Mouse (Mus musculus) heart, adult 9 months (tissue): ENCODE data around the gene Tbc1d1.
"Not testable (repeated sequence)": the region's sequence is repeated elsewhere in the genome, so short reads cannot be mapped to it uniquely, and the experiment has no call there.

ENCODE experiments used
- DNase-seq, 2 experiments: peaks; one replicate each; pipeline ENCODE4 v3.0.0; 2022; ENCODE audit warnings: low spot score in 2 of 2

Tbc1d1 gene

DNA sequence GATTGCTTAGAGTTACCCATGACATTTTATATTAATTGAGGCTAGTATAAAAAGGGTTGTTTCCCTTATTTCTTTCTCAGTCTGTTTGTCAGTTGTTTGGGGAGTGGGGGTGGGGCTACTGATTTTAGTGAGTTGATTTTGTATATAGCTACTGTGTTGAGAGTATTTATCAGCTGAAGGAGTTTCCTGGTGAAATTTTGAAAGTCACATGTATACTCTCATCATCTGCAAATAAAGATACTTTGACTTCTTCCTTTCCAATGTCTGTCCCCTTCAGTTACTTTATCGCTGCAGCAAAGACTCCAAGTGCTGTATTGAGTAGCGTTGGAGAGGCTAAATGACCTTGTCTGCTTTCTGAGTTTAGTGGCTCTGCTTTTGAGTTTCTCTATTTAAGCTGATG is 151.2 kb downstream of the Tbc1d1 start:
- no peak for DNase-seq

DNA sequence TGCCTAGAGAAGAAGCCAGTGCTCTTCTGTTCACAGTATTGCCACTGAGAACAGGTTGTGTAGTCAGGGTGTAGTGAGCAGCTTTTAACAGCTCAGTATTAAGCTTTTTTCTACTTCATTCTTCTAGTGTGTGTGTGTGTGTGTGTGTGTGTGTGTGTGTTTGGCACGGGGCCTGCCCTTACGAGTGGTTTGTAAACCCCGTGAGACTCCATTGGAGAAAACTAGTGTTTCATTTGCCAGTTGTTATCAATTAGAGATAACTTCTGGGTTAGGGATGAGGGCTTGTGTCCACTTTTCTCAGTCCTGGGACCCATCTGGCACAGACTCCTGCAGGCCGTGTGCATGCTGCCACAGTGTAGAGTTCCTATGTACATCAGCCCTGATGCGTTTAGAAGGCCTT is 156.2 kb downstream of the Tbc1d1 start:
- no peak for DNase-seq

DNA sequence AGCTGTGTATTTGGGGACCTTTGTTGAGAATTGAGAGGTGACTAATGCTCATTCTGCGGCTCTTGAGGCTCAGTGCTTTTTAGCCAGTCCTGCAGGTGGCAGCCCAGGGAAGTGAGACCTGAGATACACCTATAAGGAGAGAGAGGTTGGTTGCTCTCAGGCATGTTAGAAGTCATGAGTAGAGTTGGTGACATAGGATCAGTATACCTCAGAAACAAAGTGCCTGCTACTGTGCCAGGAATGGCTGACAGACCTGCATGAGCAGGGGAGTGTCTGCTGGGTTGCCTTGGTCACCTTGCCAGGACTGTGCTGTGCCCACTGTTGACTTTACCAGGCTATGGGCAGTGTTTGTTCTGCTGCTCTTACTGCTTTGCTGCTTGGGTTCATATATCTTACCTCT is 157.4 kb downstream of the Tbc1d1 start:
- DNase-seq = no peak

DNA sequence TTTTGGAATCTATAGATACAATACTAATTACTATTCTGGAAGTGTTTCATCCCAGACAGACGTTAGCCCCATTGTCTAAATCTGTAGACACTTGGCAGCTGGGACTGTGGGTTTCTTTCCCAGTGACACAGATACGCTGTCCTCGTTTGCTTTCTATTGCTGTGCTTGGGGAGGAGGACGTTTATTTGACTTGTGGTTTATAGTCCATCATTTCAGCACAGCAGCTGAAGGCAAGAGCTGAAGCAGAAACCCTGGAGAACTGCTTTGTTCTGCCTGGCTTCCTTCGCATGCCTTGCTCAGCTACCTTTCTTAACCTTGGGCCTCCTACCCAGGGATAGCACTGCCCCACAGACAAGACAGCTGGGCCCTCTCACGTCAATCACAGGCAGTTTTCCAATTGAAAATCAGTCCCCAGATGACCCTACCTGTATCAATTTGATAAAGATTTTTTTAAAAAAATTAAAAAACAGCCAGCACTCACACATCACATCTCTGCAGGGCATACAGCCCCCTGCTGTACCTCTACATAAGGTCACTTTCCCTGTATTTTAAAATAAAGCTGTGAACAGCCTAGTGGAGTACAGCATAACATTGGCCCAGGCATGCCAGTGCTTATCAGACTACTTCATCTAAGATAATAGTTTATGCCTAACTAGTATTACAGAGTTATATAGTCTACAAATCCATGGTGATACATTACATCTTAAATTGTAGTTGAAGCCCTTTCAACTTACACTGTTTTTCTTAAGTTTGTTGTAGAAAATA is 158.4 kb downstream of the Tbc1d1 start:
- DNase-seq = no peak

DNA sequence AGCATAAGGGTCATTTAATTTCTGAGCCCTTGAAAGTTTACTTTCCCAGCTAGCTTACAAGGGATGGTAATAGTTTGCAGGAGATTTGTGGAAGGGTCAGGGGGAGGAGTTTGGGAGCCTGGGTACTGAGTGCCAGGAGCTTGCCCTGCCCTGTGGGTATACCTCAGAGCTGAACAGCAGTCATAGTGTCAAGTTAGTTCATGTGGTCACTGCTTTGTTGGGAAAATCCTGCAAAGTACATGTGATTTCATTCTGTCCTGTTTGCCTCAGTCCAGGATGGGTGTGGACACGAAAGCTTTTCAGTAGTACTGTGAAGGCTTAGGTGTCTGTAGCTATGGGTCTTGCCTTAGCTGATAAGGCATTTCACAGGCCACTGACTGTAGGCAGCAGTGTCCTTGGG is 159.0 kb downstream of the Tbc1d1 start:
- DNase-seq = no peak

DNA sequence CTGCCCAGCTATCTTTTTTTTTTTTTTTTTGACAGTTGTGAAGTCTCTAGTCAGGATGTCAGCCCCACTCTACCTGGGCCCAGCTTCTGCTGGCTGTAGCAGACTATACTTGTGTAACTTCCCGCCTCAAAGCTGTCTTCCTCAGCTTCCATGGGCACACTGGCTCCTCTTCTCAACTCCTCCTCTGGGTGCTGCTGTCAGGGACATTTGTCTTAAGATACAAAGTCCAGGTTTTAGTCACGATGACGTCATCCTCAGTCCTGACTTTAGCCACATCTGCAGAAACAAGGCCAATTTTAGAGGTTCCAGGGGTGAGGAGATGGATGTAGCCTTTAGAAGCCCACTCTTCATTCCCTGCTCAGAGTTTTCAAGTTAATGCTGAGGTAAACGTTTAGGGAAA is 167.2 kb downstream of the Tbc1d1 start:
- DNase-seq = no peak

DNA sequence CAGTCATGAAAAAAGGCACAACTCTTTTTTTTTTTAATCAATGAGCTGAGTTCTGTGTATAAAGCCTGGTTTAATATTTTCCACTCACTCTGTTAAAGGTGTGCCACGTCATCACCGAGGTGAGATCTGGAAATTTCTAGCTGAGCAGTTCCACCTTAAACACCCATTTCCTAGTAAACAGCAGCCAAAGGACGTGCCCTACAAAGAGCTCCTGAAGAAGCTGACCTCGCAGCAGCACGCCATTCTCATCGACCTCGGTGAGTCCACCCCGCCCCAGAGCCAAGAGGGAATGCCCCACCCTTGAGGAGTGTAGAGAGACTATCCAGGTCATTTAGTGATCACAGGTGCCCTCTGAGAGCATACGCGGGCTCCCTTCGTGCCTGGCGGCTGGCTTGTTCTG is 168.2 kb downstream of the Tbc1d1 start:
- DNase-seq = no peak

DNA sequence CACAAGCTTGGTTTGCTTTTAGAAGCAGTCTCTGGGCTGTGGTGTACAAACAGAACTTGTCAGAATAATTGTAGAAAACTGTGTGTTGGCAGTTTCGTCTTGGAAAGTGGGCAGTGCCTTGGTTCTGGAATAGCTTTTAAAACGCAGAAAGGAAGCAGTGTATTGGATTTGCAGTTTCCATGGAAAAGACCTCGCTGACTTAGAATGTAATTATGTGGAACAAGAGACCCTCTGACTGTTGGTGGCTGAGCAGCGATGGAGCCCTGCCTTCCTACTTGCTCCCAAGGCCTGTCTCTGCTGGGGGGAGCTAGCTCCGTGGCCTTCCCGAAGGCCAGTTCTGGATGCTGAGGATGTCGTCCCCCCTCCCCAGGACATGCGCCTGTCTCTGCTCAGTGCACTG is 168.8 kb downstream of the Tbc1d1 start:
- DNase-seq = no peak

DNA sequence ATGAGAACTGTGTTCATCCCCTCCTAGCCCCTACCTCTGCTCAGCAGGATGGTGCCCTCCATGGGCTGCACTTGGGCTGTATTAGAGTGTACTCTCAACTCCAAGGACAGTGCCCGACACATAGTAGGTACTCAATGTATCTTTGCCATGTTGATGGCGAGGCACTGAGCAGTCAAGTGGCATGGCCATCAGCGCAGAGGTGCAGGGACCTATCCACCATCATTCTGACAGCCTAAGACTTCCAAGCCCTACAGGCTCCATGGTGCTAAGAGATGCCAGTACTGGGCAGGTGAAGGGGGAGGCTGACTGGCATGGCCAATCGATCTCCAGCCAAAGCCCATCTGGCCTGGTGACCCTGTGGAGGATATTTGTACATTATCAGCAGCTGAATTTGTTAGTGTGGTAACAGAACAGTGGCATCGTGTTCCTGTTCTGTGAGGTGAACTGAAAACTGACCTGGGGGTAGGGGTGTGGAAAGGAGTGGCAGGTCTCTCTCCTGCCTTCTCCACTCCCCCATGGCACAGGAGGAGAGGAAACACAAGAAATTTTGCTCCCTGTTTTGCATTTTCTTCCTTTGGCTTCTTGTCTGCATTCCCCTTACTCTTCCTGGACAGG is 169.7 kb downstream of the Tbc1d1 start:
- no peak for DNase-seq

DNA sequence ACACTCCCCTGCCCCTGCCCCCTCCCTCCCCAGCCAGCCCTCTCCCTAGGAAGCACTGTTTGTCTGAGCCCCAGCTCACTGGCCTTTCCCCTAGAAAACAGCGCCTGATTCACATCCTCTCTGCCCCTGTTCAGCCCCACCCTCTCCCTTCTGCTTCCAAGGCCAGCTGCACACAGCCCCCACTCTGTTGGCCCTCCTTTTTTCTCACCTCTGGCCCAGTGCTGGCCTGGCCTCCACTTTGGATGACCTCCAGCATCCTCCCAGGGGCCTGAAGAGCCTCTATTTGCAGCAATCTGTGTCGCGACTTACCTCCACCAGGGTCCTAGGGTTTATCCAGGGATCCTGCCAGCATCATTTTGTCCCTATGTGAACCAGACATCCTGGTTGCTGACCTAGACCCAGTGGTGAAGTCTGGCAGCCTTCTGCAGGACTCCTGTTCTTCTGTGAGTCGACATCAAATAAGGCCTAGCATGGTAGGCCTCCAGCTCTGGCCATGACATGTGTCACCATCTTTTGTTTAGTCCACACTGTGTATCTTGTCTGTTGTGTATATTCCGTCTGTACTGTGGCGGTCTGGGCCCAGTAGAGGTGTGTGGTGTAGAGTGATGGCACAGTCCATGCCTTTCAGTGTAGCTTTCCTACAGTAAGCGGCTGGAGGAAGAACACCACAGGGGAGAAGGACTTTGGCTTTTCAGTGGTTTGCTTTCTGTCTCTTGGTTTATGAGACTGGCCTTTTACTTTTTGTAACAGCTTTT is 170.5 kb downstream of the Tbc1d1 start:
- DNase-seq = peak; percentile 91 to 94

DNA sequence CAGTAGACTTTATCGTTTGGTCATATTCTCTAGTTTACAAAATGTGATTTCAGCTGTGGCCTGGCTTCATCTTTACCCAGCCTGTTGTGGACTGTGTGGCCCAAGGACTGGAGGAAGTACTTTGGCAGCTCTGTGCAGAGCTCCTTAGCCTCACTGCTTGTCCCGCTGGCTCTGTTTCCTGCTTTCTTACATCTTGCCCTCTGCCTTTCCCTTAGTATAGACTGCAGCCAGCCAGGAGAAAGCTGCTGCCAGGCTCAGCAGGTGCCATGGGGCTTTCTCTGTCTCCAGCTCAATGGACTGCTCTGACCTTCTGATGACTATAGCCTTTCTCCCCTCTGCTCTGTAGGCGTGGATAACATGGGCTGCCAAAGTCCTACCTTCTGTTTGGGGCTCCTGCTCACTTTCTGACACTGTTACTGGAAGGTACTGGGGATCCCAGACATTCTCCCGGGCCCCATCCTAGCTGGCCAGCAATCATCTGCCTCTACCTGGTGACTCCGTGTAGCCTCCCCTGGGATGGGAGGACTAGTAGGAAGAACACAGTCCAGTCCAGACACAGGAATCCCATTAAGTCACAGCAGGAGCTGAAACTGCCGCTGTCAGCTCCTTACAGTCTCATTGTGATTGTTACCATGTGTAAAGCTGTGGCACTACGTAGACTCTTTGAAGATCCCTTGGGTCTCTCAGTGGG is 171.3 kb downstream of the Tbc1d1 start:
- DNase-seq = peak in 1 of 2 experiments; percentile 41

DNA sequence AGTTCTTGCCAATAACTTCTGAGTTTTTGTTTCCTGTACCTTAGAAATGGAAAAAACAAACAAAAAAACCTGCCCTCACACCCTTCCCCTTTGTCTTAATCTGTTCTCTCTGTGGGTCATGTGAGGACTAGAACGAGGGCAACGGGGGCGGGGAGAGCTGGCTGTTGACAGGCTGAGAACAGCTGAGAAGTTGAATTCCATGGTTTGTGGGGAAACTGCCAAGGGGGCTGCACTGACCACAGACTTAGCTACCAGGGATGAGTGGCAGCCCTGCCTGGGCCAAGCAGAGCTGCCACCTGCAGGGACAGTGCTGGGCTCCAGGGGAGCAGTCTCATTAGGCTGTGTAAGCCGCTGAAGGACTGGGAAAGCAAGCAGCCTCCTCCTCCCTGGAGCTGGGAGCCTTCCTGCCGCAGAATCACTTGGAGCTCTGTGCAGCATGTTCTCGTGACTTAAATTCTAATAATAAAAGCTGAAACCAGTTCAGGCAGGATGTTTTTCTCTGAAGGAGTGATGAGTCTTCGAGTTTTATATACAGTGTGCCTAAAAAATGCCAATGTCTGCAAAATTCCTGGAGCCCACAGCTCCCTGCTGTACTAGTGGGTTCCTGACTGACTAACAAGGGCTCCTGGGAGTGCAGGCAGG is 180.8 kb downstream of the Tbc1d1 start:
- peak; percentile 88 for DNase-seq

DNA sequence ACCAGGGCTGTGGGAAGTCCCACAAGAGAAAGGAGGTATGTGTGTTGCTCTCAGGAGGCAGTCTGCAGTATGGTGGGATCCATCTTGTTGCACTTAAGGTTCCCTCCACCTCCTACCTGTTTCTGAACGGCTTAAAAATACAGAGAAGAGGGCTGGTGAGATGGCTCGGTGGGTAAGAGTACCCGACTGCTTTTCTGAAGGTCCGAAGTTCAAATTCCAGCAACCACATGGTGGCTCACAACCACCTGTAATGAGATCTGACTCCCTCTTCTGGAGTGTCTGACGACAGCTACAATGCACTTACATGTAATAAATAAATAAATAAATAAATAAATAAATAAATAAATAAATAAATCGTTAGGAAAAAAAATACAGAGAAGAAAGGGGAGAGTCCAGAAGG is 182.7 kb downstream of the Tbc1d1 start:
- DNase-seq = not testable (repeated sequence)

DNA sequence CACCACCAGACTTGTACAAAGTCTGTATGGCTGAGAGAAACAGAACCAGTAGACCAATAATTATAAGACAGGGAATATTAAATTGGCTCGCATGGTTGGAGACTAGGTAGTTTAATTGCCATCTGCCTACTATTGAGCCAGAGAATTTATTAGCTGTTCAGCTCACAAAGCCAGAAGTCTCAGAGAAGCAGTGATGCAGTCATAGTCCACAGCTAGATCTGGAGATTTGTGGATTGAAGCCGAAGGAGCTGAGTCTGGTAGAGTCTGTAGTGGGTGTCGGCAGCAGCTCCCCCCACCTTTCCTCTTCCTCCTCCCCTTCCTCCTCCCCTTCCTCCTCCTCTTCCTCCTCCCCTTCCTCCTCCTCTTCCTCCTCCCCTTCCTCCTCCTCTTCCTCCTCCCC is 184.3 kb downstream of the Tbc1d1 start:
- no peak for DNase-seq

DNA sequence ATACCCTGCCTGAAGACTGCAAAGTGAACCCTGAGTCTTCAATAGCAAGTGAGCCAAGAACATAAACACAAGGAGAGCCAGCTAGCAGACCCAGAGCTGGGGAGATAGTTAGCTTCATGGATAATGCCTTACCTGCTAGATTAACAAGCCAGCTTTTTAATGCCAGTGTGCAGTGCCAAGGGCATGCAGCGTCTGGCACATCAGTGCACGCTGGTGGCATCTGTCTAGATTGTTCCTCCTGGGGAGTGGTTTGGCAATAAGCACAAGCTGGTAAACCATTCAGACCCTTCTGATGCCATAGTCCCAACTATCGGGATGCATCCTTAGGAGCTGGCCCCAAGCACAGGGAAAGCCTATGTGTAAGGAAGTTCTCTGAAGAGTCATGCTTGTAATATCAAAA is 185.6 kb downstream of the Tbc1d1 start:
- DNase-seq = no peak

DNA sequence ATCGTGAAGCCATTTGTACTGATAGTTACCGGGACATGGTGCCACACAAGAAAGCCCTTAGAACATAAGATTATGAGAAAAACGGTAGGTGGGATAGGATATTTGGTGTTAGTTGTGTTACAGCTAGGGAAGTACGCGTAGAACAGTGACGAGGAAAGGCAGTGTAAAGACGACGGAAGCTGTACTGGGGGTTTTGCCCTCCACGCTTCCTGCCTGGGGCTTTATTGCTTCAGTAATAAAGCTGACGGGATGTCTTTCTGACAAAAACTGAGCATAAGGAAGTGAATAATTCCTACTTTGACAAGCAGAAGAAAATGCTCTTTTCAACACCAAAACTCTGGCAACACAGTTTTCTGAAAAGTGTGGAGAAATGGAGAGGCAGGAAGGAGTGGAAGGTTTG is 186.0 kb downstream of the Tbc1d1 start:
- DNase-seq = no peak

DNA sequence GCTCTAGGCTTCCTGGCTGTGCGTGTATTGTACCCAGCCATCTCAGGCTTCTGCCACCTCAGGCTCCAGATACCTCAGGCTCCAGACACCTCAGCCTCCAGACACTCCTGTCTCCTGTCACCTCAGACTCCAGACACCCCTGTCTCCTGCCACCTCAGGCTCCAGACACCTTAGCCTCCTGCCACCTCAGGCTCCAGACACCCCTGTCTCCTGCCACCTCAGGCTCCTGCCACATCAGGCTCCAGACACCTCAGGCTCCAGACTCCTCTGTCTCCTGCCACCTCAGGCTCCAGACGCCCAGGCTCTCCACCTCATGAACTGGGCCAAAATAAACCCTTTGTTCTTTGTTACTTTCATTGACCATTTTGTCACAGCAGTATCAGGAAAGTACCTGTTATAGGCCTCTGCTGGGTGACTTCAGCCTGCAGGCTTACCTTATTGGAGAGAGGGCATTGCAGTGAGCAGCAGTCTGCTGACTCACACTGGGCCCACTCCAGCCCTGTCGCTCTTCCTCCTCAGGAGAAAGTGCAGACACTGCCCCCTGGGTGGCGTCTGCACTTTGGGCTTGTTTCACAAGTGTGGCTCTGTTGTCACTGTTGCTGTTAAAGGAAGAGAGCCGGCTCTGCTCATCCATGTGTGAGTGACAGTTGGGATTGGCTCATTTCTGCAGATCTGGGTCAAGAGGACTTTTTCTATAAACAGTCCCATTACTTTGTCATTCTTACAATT is 188.0 kb downstream of the Tbc1d1 start:
- peak in 1 of 2 experiments; percentile 61 for DNase-seq

DNA sequence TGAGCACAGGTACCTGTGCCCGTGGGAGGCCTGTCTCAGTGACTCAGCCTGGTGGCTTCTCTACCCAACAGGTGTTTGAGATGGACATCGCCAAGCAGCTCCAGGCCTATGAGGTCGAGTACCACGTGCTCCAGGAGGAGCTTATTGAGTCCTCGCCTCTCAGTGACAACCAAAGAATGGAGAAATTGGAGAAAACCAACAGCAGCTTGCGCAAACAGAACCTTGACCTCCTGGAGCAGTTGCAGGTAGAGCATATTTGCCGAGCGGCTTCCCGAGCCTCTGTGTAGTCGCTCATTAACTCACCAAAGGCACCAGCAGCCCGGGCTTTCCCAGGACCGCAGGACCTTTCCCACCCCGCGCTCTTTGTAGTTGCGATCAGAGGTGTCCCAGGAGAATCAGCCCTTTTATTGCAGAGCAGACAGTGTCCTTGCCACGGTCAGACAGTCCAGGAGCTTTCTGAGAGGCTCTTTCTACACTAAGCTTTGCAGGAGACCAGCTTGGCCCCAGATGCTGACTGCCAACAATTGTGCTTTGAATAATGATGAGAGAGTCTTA is 189.2 kb downstream of the Tbc1d1 start:
- DNase-seq = no peak

DNA sequence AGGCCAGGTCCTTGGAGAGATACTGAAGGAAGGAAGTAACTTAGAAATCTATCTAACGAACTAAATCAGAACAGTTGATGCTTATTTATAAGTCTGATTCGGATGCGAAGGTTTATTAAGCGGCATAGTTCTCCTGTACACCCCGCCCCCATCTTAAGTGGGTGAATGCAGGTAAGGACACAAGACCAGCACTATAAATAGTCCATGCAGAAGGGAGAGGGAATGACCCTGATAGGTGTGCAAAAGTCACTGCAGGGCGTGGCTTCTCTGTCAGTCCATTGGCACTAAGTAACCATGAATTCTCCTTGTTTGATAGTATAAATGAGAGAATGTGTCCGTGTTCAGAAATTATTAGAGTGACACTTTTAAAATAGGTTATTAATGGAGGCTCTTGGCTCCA is 189.7 kb downstream of the Tbc1d1 start:
- DNase-seq = no peak

DNA sequence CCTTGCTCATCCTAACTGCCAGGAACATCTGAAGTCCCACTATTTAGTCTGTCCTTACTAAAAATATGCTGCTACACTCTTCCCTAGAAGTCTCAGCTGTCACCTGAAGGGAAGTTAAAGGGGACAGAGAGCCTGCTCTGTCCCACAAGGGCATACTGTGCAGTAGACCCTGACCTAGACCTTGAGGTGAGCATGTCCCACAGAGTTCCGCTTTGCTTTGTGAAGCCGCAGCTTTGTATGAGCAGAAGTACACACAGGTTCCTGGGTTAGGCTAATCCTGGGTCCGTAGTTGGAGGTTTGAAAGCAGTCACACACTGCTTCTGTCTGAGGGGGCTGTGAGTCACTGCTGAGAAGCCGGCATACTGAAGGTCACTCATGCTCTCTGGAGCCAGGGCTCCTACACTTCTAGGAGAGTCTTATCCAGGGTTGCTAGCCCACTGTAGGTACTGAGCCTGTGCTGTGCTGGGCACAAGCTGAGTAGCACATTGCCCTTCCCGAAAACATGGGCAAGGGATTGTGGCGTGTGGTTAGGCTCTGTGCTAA is 190.3 kb downstream of the Tbc1d1 start:
- DNase-seq = no peak

DNA sequence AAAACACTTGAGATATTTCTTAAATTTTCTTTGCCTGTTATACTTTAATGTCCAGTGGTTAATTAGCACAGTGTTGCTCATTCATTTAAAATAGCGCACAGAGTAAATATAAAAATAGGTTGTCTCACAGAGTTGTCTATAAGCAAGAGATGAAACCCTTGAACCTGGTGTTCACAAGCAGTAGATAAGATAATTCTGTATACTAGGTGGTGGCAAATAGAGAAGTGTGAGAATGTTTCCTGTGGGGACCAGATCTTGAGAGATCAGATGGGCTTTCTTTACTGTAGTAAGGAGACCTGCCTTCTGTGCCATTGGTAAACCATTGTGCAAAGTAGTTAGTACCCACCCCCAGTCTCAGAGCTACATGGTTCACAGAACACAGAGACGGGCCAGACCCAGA is 192.1 kb downstream of the Tbc1d1 start:
- no peak for DNase-seq
